Mouse (Mus musculus) layer of hippocampus, adult 11-12 months (tissue): Measurements from ENCODE around the gene Polq.
A peak's percentile ranks its signal among the peaks of the same experiment; 100 is the strongest.
"Not testable (repeated sequence)": the region's sequence is repeated elsewhere in the genome, so short reads cannot be mapped to it uniquely, and the experiment has no call there.

Source experiments
- DNase-seq: peaks from one replicate; pipeline ENCODE4 v3.0.0; 2022; ENCODE audit warnings: low spot score

Polq gene

GRCm38 (mm10) chr16:37108763-37109162 lies 97.2 kb downstream of the Polq start:
- DNase-seq: no peak

- peak; percentile 44 for DNase-seq
These were observed 97.7 kb downstream of the Polq start for GRCm38 (mm10) chr16:37109285-37109684.

GRCm38 (mm10) chr16:37125190-37125589 lies 113.6 kb downstream of the Polq start:
- not testable (repeated sequence) for DNase-seq
